Mouse (Mus musculus) megakaryocyte-erythroid progenitor cell, adult 5-6 weeks (primary cell): ENCODE measurements around the gene Slc26a10. TPM values are rescaled to one million over a fixed set of nuclear protein-coding genes. Genes with fewer than 3 reads are reported as not detected.
"Not testable (repeated sequence)": the region's sequence is repeated elsewhere in the genome, so short reads cannot be mapped to it uniquely, and the experiment has no call there.

Experiments used
- ATAC-seq: replicated peaks from 2 replicates; pipeline ENCODE4 v1.8.0; 2016; ENCODE audit warnings: mild to moderate bottlenecking, inconsistent platforms; ENCODE audit not compliant: severe bottlenecking, poor library complexity, low FRiP score, low TSS enrichment
- total RNA-seq, 2 experiments: library from RNA; stranded (forward) in 1 of 2; stranded (reverse) in 1 of 2; fragments of 200-1000, 215-1000 nt in 1 of 2; fragments of >200 nt in 1 of 2; fragmentation: Nextera tagmentation in 1 of 2; gene quantifications; 2 replicates each; pipeline ENCODE4 v1.2.3; 2014 to 2017

The Slc26a10 gene
- total RNA-seq, 2 experiments from 2014 or later = 1.8 TPM; not detected in 1

DNA sequence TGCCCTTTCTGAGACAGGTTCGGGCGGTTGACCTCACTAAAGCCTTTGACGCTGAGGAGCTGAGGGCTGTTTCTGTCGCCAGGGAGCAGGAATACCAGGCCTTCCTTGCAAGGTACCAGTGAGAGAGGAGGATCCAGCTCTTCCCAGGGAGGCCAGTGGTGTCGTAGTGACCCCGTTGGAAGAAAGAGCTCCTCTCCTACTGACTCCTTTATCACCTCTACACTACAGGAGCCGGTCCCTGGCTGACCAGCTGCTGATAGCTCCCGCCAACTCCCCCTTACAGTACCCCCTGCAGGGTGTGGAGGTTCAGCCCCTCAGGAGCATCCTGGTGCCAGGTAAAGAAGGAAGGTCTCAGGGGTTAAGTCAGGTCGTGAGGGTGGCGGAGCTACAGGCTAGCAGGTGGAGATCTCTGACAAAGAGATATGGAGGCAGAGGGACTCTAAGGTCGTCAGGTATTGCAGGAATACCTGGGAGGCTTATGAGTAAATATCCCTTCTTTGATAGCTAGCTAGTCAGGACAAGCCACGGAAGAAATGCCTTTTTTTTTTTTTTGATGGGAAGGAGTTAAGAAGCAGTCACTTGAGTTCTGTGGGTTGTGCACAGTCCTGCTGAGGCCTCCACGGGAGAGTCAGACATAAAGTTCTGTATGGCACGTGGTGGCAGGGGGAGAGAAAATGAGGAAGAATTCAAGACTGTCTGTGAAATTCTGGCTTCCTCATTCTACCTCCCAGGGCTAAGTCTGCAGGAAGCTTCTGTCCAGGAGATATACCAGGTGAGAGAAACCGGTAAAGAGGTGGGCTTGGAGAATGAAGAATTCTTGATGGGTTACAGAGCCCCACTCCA, 13.5 kb downstream of the Slc26a10 start:
- ATAC-seq = no peak

DNA sequence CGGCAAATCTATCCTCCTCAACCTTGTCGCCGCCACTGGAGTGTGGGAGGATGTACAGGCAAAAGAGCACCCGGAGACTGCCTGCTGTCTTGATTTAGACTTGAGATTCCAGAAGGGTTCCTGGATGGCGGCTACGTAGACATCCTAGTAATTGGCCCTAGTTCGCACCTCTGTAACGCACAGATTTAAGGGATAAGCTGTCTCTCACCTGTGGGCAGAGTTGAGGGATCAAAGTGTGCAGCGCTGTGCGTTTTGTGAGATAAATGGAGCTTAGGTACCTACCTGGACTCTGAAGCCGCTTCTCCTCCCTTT, 14.1 kb downstream of the Slc26a10 start:
- no peak for ATAC-seq

DNA sequence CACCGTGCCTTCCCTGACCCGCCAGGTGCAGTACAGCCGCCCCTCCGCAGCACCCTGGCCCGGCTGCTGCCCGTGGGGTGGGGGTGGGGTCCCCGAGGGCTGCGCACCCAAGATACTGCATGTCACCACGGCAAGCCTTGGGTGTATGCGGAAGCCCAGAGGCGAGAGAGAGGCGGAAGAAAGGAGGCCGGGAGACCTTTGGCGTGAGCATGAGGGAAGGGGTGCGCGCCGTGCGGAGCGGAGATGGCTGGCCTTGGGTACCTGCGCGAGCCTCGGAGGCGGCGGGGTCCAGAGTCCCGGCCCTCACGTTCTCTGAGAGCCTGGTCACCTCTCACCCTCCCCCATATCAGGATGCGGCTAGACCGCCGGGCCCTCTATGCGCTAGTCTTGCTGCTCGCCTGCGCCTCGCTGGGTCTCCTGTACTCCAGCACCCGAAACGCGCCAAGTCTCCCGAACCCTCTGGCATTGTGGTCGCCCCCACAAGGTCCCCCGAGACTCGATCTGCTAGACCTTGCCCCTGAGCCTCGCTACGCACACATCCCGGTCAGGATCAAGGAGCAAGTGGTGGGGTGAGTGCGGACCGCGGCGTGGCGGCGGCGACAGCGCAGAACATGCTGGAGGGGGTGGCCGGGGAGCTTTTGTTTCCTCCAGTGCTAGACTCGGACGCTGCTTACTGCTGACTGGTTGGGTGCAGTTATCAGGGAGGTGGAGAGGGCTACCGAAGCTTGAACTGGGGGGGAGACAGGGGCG, 14.6 kb downstream of the Slc26a10 start:
- peak; percentile 53 for ATAC-seq

DNA sequence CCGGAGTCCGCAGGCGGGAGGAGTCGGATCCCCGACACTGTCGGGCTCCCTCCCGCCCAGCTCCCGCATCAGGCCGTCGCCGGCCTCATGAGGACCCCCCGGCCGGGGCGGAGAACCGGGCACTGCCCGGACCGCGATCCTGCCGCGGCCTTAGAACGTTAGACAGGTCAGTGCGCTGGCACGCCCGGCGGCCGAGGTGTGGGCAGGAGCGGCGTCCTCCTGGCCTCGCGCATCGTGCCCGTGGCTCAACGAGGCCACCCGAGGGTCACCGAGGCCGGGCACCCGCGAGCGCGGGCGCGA, 15.1 kb downstream of the Slc26a10 start:
- ATAC-seq = no peak

DNA sequence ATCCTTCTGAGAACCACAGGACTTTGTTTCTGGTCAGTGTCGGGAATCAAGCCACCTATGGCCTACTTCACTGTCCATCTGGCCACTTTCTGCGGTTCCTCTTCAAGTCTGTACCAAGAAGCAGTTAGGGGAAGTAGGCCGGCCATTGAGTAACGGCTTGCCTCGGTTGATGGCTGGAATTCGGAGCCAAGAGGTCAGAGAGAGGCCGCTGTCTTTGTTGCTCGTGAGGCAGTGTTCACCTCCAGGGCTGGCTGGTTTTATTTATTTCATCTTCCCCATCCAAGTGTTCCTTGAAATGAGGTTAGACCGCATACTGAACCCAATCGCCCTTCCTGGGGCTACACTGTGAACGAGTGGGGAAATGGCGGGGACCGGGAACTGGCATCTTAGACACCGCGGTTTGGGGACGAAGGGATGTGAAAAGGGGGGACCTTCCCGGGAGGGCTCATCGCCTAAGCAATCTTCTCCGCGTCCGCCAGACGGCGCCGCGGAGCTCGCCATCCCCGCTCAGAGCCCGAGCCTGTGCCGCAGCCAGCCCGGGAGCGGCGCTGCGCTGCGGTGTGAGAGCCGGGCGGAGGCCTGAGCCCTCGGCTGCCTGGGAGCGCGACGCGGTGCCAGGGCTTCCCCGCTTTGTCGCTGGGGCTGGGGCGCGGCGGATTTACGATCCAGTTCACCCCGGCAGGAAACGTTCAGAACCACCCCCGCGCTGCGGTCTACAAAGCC, 15.7 kb downstream of the Slc26a10 start, which contains the start of gene B4galnt1:
Gene B4galnt1, plus strand, starts transcription at position 595 of the 723 bp plus-strand sequence.
- peak; percentile 68 for ATAC-seq

DNA sequence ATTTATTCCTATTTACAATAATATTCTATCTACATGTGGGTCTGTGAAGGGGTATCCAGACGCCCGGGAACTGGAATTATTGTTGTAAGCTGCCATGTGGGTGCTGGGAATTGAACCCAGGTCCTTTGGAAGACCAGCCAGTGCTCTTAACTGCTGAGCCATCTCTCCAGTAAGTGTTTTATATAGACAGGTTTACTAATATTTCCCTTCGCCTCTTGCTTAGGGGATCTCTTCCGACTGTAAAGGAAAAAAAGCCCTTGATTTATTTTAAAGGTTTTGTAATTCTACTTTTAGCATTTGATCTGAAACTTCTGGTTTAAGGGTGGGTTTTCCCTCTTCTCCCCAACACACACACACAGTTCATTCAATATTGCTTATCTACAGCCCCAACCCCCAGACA, 16.3 kb downstream of the Slc26a10 start:
- no peak for ATAC-seq

DNA sequence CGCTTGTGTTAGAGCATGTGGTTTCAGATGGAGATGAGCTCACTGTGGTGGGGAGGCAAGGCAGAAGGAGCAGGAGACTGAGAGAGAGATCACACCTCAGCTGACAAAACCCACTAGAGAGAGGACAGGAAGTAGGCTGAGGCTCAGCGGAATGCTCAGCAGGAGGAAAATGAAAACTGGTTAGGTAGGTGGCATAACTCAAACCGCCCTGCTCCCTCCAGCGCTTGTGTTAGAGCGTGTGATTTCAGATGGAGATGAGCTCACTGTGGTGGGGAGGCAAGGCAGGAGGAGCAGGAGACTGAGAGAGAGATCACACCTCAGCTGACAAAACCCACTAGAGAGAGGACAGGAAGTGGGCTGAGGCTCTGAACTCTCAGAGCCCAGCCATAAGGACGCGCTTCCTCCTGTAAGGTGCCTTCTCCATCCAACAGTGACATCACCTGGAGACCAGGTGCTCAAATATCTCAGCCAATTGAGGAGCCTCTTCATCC, 17.6 kb downstream of the Slc26a10 start:
- ATAC-seq = not testable (repeated sequence)

DNA sequence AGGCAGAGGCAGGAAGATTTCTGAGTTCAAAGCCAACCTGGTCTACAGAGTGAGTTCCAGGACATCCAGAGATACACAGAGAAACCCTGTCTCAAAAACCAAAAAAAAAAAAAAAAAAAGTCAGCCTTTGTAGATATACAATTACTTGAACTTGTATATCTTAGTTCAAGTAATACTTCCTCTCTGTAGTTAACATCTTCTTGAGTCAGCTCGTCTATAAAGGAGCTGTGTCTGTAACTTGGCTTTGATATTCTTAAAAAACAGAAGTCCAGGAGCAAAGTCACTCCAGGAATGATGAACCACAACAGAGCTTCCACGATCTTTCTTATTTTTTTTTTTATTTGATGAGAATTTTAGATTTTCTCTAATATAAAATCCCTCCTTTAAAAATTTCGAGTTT, 19.7 kb downstream of the Slc26a10 start:
- no peak for ATAC-seq

DNA sequence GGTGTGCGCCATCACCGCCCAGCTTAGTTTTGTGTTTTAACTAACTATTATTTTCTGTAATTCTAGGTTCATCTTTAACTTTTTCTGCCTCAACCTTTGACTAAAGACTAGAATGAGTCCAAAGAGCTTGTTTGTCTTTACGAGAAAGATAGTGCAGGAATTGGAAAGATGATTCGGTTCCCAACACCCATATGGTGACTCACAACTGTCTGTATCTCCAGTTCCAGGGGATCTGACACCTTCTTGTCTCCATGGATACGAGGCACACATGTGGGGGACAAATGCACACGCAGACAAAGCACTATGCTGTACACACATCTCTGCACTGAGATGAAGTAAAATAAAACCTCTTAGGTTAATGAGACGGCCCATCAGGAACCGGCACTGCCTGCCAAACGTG, 20.4 kb downstream of the Slc26a10 start:
- no peak for ATAC-seq

DNA sequence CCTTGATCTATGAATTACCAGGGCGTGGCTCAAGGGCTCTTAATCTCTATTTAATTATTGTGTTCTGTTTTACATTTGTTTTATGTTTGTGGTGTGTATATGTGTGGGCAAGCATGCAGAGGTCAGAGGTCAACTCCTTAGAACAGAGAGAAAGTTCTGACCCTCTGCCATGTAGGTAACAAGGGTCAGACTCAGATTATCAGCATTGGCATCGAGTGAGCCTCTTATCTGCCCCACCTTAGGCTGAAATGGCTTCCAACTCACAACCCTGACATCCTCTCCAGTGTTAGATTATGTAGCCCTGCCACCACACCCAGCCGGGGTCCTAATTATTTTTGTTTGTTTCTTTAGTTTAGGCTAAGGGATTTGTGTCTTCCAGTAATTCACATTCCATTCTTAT, 22.0 kb downstream of the Slc26a10 start:
- peak; percentile 61; the same call in 1 of the 2 replicates for ATAC-seq

DNA sequence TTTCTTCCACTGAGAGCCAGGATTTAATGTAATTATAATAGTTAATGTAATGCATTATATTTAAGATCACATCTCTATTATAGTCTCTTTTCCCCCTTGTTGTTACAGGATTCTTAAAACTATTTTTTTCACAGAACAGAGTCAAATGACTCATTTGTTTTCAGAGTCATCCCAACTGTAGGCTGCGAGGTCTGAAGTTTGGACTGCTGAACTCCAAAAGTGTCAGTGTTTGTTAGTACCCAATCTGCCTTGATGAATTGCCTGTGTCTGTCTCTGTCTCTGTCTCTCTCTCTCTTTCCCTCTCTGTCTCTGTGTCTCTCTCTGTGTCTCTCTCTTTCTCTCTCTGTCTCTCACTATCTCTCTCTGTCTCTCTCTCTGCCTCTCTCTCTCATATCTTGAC, 23.9 kb downstream of the Slc26a10 start:
- ATAC-seq = no peak

DNA sequence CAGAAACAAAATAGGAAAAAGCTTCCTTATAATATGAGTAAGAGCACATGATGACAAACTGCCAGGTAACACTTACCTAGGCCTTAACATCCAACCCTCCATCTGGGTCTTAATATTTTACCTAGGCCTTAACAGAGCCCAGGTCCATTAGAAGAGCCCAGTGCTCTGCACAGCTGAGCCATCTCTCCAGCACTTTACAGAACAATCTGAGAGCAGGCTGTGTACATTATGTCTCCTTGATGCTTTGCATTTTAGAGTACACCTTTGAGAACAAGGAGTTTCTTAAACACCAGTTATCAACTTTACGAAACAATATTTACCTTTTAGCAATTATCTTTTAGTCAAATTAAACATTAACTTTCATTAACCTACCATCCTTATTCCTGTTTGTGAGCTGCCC, 24.4 kb downstream of the Slc26a10 start:
- no peak for ATAC-seq

DNA sequence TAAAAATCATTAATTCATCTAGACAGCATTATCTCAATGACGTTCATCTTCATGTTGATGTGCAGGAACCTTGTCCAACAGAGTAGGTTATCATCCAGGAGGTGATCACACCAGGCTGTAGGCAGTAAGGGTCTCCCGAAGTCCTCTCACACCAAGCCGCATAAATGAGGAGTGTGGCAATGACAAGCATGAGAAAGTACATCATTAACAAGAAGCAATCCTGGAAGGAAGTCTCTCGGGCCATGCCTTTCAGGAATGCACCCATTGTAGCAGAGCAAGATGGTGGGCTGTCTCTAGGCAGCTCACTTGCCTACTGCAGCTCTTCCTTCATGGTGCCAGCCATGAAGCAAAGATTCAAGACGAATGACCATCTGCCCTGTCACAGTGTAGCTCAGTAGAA, 25.8 kb downstream of the Slc26a10 start:
- no peak for ATAC-seq

DNA sequence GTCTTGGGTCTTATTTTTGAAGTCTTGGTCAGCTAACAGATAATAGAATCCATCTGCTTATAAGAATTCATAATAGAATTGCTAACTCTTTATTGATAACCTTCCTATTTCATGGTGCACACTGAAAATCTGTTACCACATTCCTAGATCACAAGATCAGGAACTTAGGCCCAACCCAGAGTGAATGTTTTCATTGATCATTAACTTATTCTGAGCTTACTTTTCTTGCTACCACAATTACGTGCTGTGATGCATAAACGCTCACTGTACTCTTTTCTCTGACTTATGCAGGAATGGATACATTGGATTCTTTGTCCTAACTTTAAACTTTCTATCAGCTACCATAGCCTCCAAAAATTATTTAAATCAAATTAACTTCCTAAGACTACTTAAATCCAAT, 26.2 kb downstream of the Slc26a10 start:
- ATAC-seq = no peak

DNA sequence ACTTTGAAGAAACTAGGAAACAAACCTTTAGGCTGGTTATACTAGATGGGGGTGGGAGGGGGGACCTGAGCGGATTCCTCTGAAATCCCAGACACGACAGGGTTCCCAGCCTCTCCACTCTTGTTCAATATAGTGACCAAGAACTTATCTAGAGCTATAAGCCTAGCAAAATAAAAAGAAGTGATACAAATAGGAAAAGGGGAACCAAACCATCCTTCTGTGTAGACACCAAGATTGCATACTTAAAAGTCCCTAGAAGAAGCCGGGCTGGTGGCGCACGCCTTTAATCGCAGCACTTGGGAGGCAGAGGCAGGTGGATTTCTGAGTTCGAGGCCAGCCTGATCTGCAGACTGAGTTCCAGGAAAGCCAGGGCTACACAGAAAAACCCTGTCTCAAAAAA, 27.1 kb downstream of the Slc26a10 start:
- ATAC-seq = no peak

DNA sequence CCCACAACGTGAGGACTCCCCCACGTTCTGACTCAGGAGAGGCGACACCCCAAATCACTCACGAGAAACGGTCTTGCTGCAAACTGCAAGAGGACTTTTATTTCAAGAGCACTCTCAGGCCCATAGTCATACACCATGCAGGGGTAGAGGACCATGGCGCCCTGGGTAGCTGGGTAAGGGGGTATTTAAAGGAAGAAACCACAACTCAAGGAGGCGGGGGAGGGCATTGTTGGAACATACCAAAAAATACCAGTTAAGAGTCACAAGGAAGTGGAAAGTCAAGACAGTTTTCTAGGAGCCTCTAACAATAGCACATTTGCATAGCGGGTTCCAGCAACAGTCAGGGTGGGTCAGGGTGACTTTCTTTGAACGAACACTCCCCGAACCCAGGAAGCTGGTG, 27.9 kb downstream of the Slc26a10 start:
- not testable (repeated sequence) for ATAC-seq

DNA sequence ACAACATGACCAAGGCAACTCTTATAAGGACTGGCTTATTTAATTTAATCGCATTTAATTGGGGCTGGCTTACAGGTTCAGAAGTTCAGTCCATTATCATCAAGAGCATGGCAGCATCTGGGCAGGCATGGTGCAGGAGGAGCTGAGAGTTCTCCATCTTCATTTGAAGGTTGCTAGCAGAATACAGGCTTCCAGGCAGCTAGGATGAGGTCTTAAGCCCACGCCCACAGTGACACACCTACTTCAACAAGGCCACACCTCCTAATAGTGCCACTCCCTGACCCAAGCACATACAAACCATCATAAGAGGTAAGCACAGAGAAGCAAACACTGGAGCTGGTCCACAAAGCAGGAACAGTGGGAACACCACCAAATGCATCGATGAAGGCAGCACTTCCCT, 29.2 kb downstream of the Slc26a10 start:
- ATAC-seq = not testable (repeated sequence)

DNA sequence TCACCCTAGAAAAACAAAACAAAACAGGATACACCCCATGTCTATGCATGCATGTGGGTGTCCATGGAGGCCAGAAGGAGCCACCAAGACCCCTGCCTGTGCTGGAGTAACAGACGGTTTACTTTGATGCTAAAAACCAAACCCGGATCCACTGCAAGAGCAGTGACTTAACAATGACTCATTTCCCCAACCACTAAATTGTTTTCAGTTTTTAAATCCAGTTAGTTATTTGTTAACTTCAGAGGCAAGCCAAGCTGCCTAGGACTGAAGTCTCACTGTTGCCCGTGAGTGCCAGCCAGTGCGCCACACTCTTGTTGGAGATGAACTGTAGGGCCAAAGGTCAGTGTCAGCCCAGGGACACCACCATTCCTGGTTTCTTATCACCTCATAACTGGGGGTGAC, 30.0 kb downstream of the Slc26a10 start:
- ATAC-seq = no peak

DNA sequence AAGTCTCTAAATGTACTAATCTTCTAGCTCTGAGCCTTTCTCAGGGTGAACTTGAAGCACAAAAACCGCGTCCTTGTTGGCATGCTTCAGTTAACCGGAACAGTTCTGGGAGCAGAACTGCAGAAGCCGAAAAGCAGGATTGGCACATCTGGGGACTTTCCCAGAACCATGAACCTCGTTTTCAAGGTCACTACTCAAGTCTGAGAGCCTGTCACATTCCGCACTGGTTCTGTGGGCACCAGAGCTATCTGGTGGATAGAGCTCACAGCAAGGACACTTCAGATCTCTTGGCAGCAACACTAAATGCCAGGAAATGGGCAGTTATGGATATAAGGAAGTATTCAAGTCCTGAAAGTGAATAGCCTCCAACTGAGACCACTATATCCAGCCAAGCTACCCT, 33.3 kb downstream of the Slc26a10 start:
- no peak for ATAC-seq

DNA sequence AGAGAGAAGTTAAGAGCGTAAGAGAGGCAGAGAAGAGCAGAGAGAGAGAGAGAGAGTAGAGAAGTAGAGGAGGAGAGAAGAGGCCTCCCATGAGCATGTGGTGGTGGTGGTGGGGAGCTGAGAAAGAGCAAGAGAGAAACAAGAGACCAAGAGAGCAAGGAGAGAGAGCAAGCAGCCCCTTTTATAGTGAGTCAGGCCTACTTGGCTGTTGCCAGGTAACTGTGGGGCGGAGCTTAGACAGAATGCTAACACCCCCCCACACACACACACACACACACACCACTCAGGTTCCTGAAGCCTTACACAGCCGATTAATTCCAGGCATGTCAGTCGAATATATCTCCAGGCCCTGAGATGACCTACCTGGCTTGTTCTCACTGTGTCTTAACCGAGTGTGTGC, 35.1 kb downstream of the Slc26a10 start:
- ATAC-seq = no peak
